Mouse (Mus musculus) hindbrain, embryonic 15.5 days (tissue): ENCODE data around the gene Cped1. TPM values are rescaled to one million over a fixed set of nuclear protein-coding genes. Genes with fewer than 3 reads are reported as not detected.

Experiments used
- ATAC-seq: fragments of 200-750 bp; cut with Nextera tagmentation; 2 replicates; pipeline ENCODE4 v1.8.0; 2017; ENCODE audit warnings: low read depth, moderate number of reproducible peaks, moderate TSS enrichment; ENCODE audit not compliant: low FRiP score
- H3K27ac ChIP-seq: fragments of 300-500 bp; sonication (generic); replicated peaks from 2 replicates; pipeline ENCODE4 v1.5.1; 2015; ENCODE audit warnings: mild to moderate bottlenecking, inconsistent platforms
- H3K27me3 ChIP-seq: fragments of 300-500 bp; sonication (generic); 2 replicates; pipeline ENCODE4 v1.6.1; 2015; ENCODE audit warnings: control low read depth, inconsistent platforms
- H3K36me3 ChIP-seq: fragments of 300-500 bp; sonication (generic); 2 replicates; pipeline ENCODE4 v1.6.1; 2015; ENCODE audit warnings: control low read depth, inconsistent platforms
- H3K4me1 ChIP-seq: fragments of 300-500 bp; sonication (generic); replicated peaks from 2 replicates; pipeline ENCODE4 v1.6.1; 2015; ENCODE audit warnings: control low read depth, inconsistent platforms
- H3K4me2 ChIP-seq: fragments of 300-500 bp; sonication (generic); 2 replicates; pipeline ENCODE4 v1.6.1; 2015; ENCODE audit warnings: moderate library complexity, mild to moderate bottlenecking, inconsistent platforms
- H3K4me3 ChIP-seq: fragments of 300-500 bp; sonication (generic); 2 replicates; pipeline ENCODE4 v1.5.1; 2015; ENCODE audit warnings: mild to moderate bottlenecking, inconsistent platforms
- H3K9ac ChIP-seq: fragments of 300-500 bp; sonication (generic); 2 replicates; pipeline ENCODE4 v1.6.1; 2015; ENCODE audit warnings: inconsistent platforms
- H3K9me3 ChIP-seq: fragments of 300-500 bp; sonication (generic); 2 replicates; pipeline ENCODE4 v1.6.1; 2016; ENCODE audit warnings: control low read depth, inconsistent platforms
- WGBS: fragments of 180-500 bp; shearing (Covaris S2); methylation state at CpG from one replicate; pipeline ENCODE4 v1.1.7; 2015; 5-methylcytosine and 5-hydroxymethylcytosine counted together
- polyA plus RNA-seq: library from polyadenylated mRNA; unstranded; fragments of >200 nt; fragmentation: Nextera tagmentation; extraction: Ambion mirVana; gene quantifications from 2 replicates; pipeline ENCODE4 v1.2.1, GENCODE M21; 2015

Cped1 gene
- polyA plus RNA-seq, 1 experiment from 2014 or later: 3.7 TPM

GRCm38 (mm10) chr6:22148511-22148910 is 162.8 kb downstream of the Cped1 start:
- no peak for ATAC-seq
- WGBS: 94% methylated on average over 2 of the region's 2 CpGs

GRCm38 (mm10) chr6:22157461-22157860 is 171.7 kb downstream of the Cped1 start:
- no peak overlapping the region for H3K4me2 ChIP-seq
- no peak for ATAC-seq
- no peaks in the 10 kb centered on the region for H3K4me1 ChIP-seq
- H3K9me3 ChIP-seq: no peaks in the 10 kb centered on the region
- H3K27ac ChIP-seq: no peak overlapping the region
- no peak overlapping the region for H3K9ac ChIP-seq
- no peak overlapping the region for H3K4me3 ChIP-seq
- H3K27me3 ChIP-seq: no peaks in the 10 kb centered on the region
- WGBS: 75% methylated on average over 5 of the region's 5 CpGs
- H3K36me3 ChIP-seq: no peaks in the 10 kb centered on the region

More at GRCm38 (mm10) chr6:22148511-22148910, 162.8 kb downstream of the Cped1 start:
- Histone ChIP-seq H3K36me3 (no peaks in the 10 kb centered on the region), H3K4me2 (no peak overlapping the region), H3K4me1 (no peaks in the 10 kb centered on the region), H3K9me3 (no peaks in the 10 kb centered on the region), H3K4me3 (no peak overlapping the region), H3K27me3 (no peaks in the 10 kb centered on the region), H3K27ac (no peak overlapping the region), H3K9ac (no peak overlapping the region)

GRCm38 (mm10) chr6:22161944-22162343 is 176.2 kb downstream of the Cped1 start:
- Histone ChIP-seq H3K9me3 (no peaks in the 10 kb centered on the region), H3K9ac (no peak overlapping the region), H3K36me3 (no peaks in the 10 kb centered on the region), H3K27ac (no peak overlapping the region), H3K4me1 (no peaks in the 10 kb centered on the region), H3K4me3 (no peak overlapping the region), H3K4me2 (no peak overlapping the region), H3K27me3 (no peaks in the 10 kb centered on the region)
- no peak for ATAC-seq
- 29% methylated on average over 1 of the region's 1 CpGs for WGBS

GRCm38 (mm10) chr6:22168388-22168787 is 182.7 kb downstream of the Cped1 start:
- Histone ChIP-seq H3K4me2 (no peak overlapping the region), H3K27ac (no peak overlapping the region), H3K9ac (no peak overlapping the region), H3K36me3 (no peaks in the 10 kb centered on the region), H3K9me3 (no peaks in the 10 kb centered on the region), H3K27me3 (no peaks in the 10 kb centered on the region), H3K4me1 (no peaks in the 10 kb centered on the region), H3K4me3 (no peak overlapping the region)
- no peak for ATAC-seq
- 31% methylated on average over 2 of the region's 2 CpGs for WGBS

GRCm38 (mm10) chr6:22178721-22179295 is 193.1 kb downstream of the Cped1 start:
- Histone ChIP-seq H3K4me3 (no peak overlapping the region), H3K4me1 (no peaks in the 10 kb centered on the region), H3K9me3 (no peaks in the 10 kb centered on the region), H3K27me3 (no peaks in the 10 kb centered on the region), H3K36me3 (no peaks in the 10 kb centered on the region), H3K9ac (no peak overlapping the region), H3K4me2 (no peak overlapping the region), H3K27ac (no peak overlapping the region)
- no peak for ATAC-seq
- WGBS: 50% methylated on average over 8 of the region's 8 CpGs

GRCm38 (mm10) chr6:22180316-22180715 is 194.6 kb downstream of the Cped1 start:
- Histone ChIP-seq H3K27me3 (no peaks in the 10 kb centered on the region), H3K9ac (no peak overlapping the region), H3K4me3 (no peak overlapping the region), H3K4me1 (no peaks in the 10 kb centered on the region), H3K4me2 (no peak overlapping the region), H3K9me3 (no peaks in the 10 kb centered on the region), H3K36me3 (no peaks in the 10 kb centered on the region), H3K27ac (no peak overlapping the region)
- WGBS: 69% methylated on average over 10 of the region's 10 CpGs
- ATAC-seq: no peak

GRCm38 (mm10) chr6:22186967-22187366 is 201.3 kb downstream of the Cped1 start:
- 89% methylated on average over 8 of the region's 8 CpGs for WGBS
- peaks cover 4% of the 10 kb centered on the region for H3K4me1 ChIP-seq
- H3K27ac ChIP-seq: no peak overlapping the region
- H3K36me3 ChIP-seq: no peaks in the 10 kb centered on the region
- H3K4me3 ChIP-seq: no peak overlapping the region
- H3K9ac ChIP-seq: no peak overlapping the region
- ATAC-seq: no peak
- no peaks in the 10 kb centered on the region for H3K9me3 ChIP-seq
- no peak overlapping the region for H3K4me2 ChIP-seq
- H3K27me3 ChIP-seq: no peaks in the 10 kb centered on the region

- Histone ChIP-seq H3K27ac (no peak overlapping the region), H3K9me3 (no peaks in the 10 kb centered on the region), H3K9ac (no peak overlapping the region), H3K4me1 (peaks cover 4% of the 10 kb centered on the region), H3K27me3 (no peaks in the 10 kb centered on the region), H3K4me2 (peak overlapping the region; percentile 5; the same call in 1 of the 2 replicates), H3K4me3 (no peak overlapping the region), H3K36me3 (no peaks in the 10 kb centered on the region)
- WGBS: 71% methylated on average over 24 of the region's 24 CpGs
- ATAC-seq: 0 out of 2 replicates have a peak, but pooled peaks have one; percentile 38
Measured at GRCm38 (mm10) chr6:22189346-22190335, 203.9 kb downstream of the Cped1 start.

- H3K27me3 ChIP-seq: no peaks in the 10 kb centered on the region
- H3K27ac ChIP-seq: no peak overlapping the region
- 0 out of 2 replicates have a peak, but pooled peaks cover 4% of the 10 kb centered on the region for H3K4me1 ChIP-seq
- no peak overlapping the region for H3K9ac ChIP-seq
- no peaks in the 10 kb centered on the region for H3K36me3 ChIP-seq
- 85% methylated on average over 3 of the region's 3 CpGs for whole genome bisulfite sequencing
- no peak overlapping the region for H3K4me3 ChIP-seq
- no peak for ATAC-seq
- no peak overlapping the region for H3K4me2 ChIP-seq
- H3K9me3 ChIP-seq: no peaks in the 10 kb centered on the region
Measured at GRCm38 (mm10) chr6:22198603-22199002, 212.9 kb downstream of the Cped1 start.

- ATAC-seq: no peak
- Histone ChIP-seq H3K4me1 (0 out of 2 replicates have a peak, but pooled peaks cover 4% of the 10 kb centered on the region), H3K9ac (no peak overlapping the region), H3K36me3 (no peaks in the 10 kb centered on the region), H3K27ac (no peak overlapping the region), H3K4me2 (no peak overlapping the region), H3K9me3 (no peaks in the 10 kb centered on the region), H3K27me3 (no peaks in the 10 kb centered on the region), H3K4me3 (no peak overlapping the region)
- 92% methylated on average over 2 of the region's 2 CpGs for WGBS
Measured at GRCm38 (mm10) chr6:22199473-22199872, 213.8 kb downstream of the Cped1 start.

- H3K9me3 ChIP-seq: no peaks in the 10 kb centered on the region
- ATAC-seq: no peak
Measured at GRCm38 (mm10) chr6:22200133-22200532, 214.4 kb downstream of the Cped1 start.

GRCm38 (mm10) chr6:22201879-22202278 is 216.2 kb downstream of the Cped1 start:
- H3K4me2 ChIP-seq: no peak overlapping the region
- 77% methylated on average over 3 of the region's 3 CpGs for WGBS
- H3K27ac ChIP-seq: no peak overlapping the region
- H3K4me3 ChIP-seq: no peak overlapping the region
- no peak for ATAC-seq
- H3K27me3 ChIP-seq: no peaks in the 10 kb centered on the region
- H3K36me3 ChIP-seq: no peaks in the 10 kb centered on the region
- no peak overlapping the region for H3K9ac ChIP-seq
- H3K9me3 ChIP-seq: no peaks in the 10 kb centered on the region
- 0 out of 2 replicates have a peak, but pooled peaks cover 4% of the 10 kb centered on the region for H3K4me1 ChIP-seq

More at GRCm38 (mm10) chr6:22200133-22200532, 214.4 kb downstream of the Cped1 start:
- Histone ChIP-seq H3K9ac (no peak overlapping the region), H3K4me3 (no peak overlapping the region), H3K27me3 (no peaks in the 10 kb centered on the region), H3K4me2 (no peak overlapping the region), H3K27ac (no peak overlapping the region), H3K4me1 (0 out of 2 replicates have a peak, but pooled peaks cover 4% of the 10 kb centered on the region), H3K36me3 (no peaks in the 10 kb centered on the region)
- WGBS: 86% methylated on average over 3 of the region's 3 CpGs
